Mouse (Mus musculus): ENCODE measurements around the gene Mpeg1. TPM values are rescaled to one million over a fixed set of nuclear protein-coding genes. Genes with fewer than 3 reads are reported as not detected.

The Mpeg1 gene
- polyA plus RNA-seq, 1 experiment from 2014 or later: 0.30 TPM

- no peak overlapping the region for H3K4me3 ChIP-seq
- ATAC-seq: no peak
- 77% methylated on average over 3 of the region's 3 CpGs for WGBS
- peaks cover 57% of the 10 kb centered on the region for H3K36me3 ChIP-seq (ENCODE audit: poor library complexity, severe bottlenecking)
- no peaks in the 10 kb centered on the region for H3K9me3 ChIP-seq (replicated peaks)
- H3K4me2 ChIP-seq: no peak overlapping the region
- H3K9ac ChIP-seq: no peak overlapping the region
- no peak overlapping the region for H3K27ac ChIP-seq
- H3K27me3 ChIP-seq: no peaks in the 10 kb centered on the region
- H3K4me1 ChIP-seq: peaks cover 6% of the 10 kb centered on the region
Measured at GRCm38 (mm10) chr19:12471866-12472265, 11.3 kb downstream of the Mpeg1 start.

- H3K27me3 ChIP-seq: no peaks in the 10 kb centered on the region
- WGBS: 88% methylated on average over 5 of the region's 5 CpGs
- no peak overlapping the region for H3K27ac ChIP-seq
- H3K9ac ChIP-seq: no peak overlapping the region
- peaks cover 6% of the 10 kb centered on the region for H3K4me1 ChIP-seq
- H3K36me3 ChIP-seq (ENCODE audit: poor library complexity, severe bottlenecking): peaks cover 58% of the 10 kb centered on the region
- no peak overlapping the region for H3K4me3 ChIP-seq
- H3K4me2 ChIP-seq: no peak overlapping the region
- ATAC-seq: no peak
- H3K9me3 ChIP-seq (replicated peaks): no peaks in the 10 kb centered on the region
Measured at GRCm38 (mm10) chr19:12472381-12472976, 11.9 kb downstream of the Mpeg1 start.

- peaks cover 59% of the 10 kb centered on the region for H3K36me3 ChIP-seq (ENCODE audit: poor library complexity, severe bottlenecking)
- H3K9ac ChIP-seq: no peak overlapping the region
- WGBS: 86% methylated on average over 4 of the region's 4 CpGs
- H3K4me1 ChIP-seq: peaks cover 6% of the 10 kb centered on the region
- no peak overlapping the region for H3K4me2 ChIP-seq
- no peak overlapping the region for H3K27ac ChIP-seq
- no peak for ATAC-seq
- H3K4me3 ChIP-seq: no peak overlapping the region
- H3K9me3 ChIP-seq (replicated peaks): no peaks in the 10 kb centered on the region
- H3K27me3 ChIP-seq: no peaks in the 10 kb centered on the region
Measured at GRCm38 (mm10) chr19:12473201-12473641, 12.6 kb downstream of the Mpeg1 start.

- ATAC-seq: no peak
- H3K27ac ChIP-seq: no peak overlapping the region
- H3K9me3 ChIP-seq (replicated peaks): no peaks in the 10 kb centered on the region
- no peak overlapping the region for H3K4me2 ChIP-seq
- WGBS: 92% methylated on average over 4 of the region's 4 CpGs
- H3K4me3 ChIP-seq: no peak overlapping the region
- H3K27me3 ChIP-seq: no peaks in the 10 kb centered on the region
- peaks cover 6% of the 10 kb centered on the region for H3K4me1 ChIP-seq
- H3K36me3 ChIP-seq (ENCODE audit: poor library complexity, severe bottlenecking): peaks cover 58% of the 10 kb centered on the region
- H3K9ac ChIP-seq: no peak overlapping the region
Measured at GRCm38 (mm10) chr19:12473951-12474350, 13.4 kb downstream of the Mpeg1 start.

- no peaks in the 10 kb centered on the region for H3K27me3 ChIP-seq
- peaks cover 6% of the 10 kb centered on the region for H3K4me1 ChIP-seq
- peaks cover 63% of the 10 kb centered on the region for H3K36me3 ChIP-seq (ENCODE audit: poor library complexity, severe bottlenecking)
- no peak overlapping the region for H3K4me3 ChIP-seq
- H3K27ac ChIP-seq: peak overlapping the region; percentile 48
- H3K9me3 ChIP-seq (replicated peaks): no peaks in the 10 kb centered on the region
- 62% methylated on average over 15 of the region's 15 CpGs for WGBS
- peak overlapping the region; percentile 10; the same call in 1 of the 2 replicates for H3K4me2 ChIP-seq
- H3K9ac ChIP-seq: no peak overlapping the region
- ATAC-seq: peak; percentile 97
Measured at GRCm38 (mm10) chr19:12475380-12476250, 15.0 kb downstream of the Mpeg1 start.

GRCm38 (mm10) chr19:12476721-12477270, 16.2 kb downstream of the Mpeg1 start:
- Histone ChIP-seq H3K4me2 (no peak overlapping the region), H3K9ac (no peak overlapping the region), H3K4me1 (peaks cover 6% of the 10 kb centered on the region), H3K27ac (no peak overlapping the region), H3K9me3 (replicated peaks) (no peaks in the 10 kb centered on the region), H3K27me3 (no peaks in the 10 kb centered on the region), H3K4me3 (no peak overlapping the region), H3K36me3 (ENCODE audit: poor library complexity, severe bottlenecking) (peaks cover 64% of the 10 kb centered on the region)
- ATAC-seq: no peak
- 81% methylated on average over 4 of the region's 5 CpGs for WGBS

- Histone ChIP-seq H3K27me3 (no peaks in the 10 kb centered on the region), H3K4me1 (peaks cover 6% of the 10 kb centered on the region), H3K36me3 (ENCODE audit: poor library complexity, severe bottlenecking) (peaks cover 66% of the 10 kb centered on the region), H3K4me3 (no peak overlapping the region), H3K27ac (no peak overlapping the region), H3K9me3 (replicated peaks) (no peaks in the 10 kb centered on the region), H3K4me2 (no peak overlapping the region), H3K9ac (no peak overlapping the region)
- WGBS: 92% methylated on average over 6 of the region's 6 CpGs
- no peak for ATAC-seq
Measured at GRCm38 (mm10) chr19:12478369-12478768, 17.8 kb downstream of the Mpeg1 start.

GRCm38 (mm10) chr19:12483782-12484181, 23.2 kb downstream of the Mpeg1 start:
- Histone ChIP-seq H3K4me1 (peaks cover 7% of the 10 kb centered on the region), H3K9me3 (replicated peaks) (no peaks in the 10 kb centered on the region), H3K27me3 (no peaks in the 10 kb centered on the region), H3K4me3 (no peak overlapping the region), H3K9ac (no peak overlapping the region), H3K36me3 (ENCODE audit: poor library complexity, severe bottlenecking) (peaks cover 78% of the 10 kb centered on the region), H3K27ac (no peak overlapping the region), H3K4me2 (no peak overlapping the region)
- 87% methylated on average over 4 of the region's 4 CpGs for WGBS
- no peak for ATAC-seq

- ATAC-seq: no peak
- Histone ChIP-seq H3K4me2 (no peak overlapping the region), H3K36me3 (ENCODE audit: poor library complexity, severe bottlenecking) (peaks cover 75% of the 10 kb centered on the region), H3K4me3 (no peak overlapping the region), H3K9ac (no peak overlapping the region), H3K4me1 (peaks cover 12% of the 10 kb centered on the region), H3K27me3 (no peaks in the 10 kb centered on the region), H3K27ac (no peak overlapping the region), H3K9me3 (replicated peaks) (no peaks in the 10 kb centered on the region)
- 64% methylated on average over 4 of the region's 4 CpGs for WGBS
Measured at GRCm38 (mm10) chr19:12484210-12484609, 23.6 kb downstream of the Mpeg1 start.

GRCm38 (mm10) chr19:12485223-12485622, 24.6 kb downstream of the Mpeg1 start:
- no peak overlapping the region for H3K9ac ChIP-seq
- H3K27ac ChIP-seq: no peak overlapping the region
- H3K36me3 ChIP-seq (ENCODE audit: poor library complexity, severe bottlenecking): peaks cover 68% of the 10 kb centered on the region
- no peak for ATAC-seq
- no peaks in the 10 kb centered on the region for H3K27me3 ChIP-seq
- no peaks in the 10 kb centered on the region for H3K9me3 ChIP-seq (replicated peaks)
- H3K4me1 ChIP-seq: peaks cover 22% of the 10 kb centered on the region
- 93% methylated on average over 13 of the region's 13 CpGs for WGBS
- H3K4me3 ChIP-seq: no peak overlapping the region
- no peak overlapping the region for H3K4me2 ChIP-seq

- H3K36me3 ChIP-seq (ENCODE audit: poor library complexity, severe bottlenecking): peaks cover 68% of the 10 kb centered on the region
- peaks cover 26% of the 10 kb centered on the region for H3K4me1 ChIP-seq
- no peak overlapping the region for H3K9ac ChIP-seq
- H3K9me3 ChIP-seq (replicated peaks): no peaks in the 10 kb centered on the region
- no peak overlapping the region for H3K4me2 ChIP-seq
- 78% methylated on average over 3 of the region's 3 CpGs for WGBS
- no peak overlapping the region for H3K27ac ChIP-seq
- ATAC-seq: no peak
- no peak overlapping the region for H3K4me3 ChIP-seq
- H3K27me3 ChIP-seq: no peaks in the 10 kb centered on the region
Measured at GRCm38 (mm10) chr19:12485631-12486030, 25.1 kb downstream of the Mpeg1 start.

GRCm38 (mm10) chr19:12486875-12487274, 26.3 kb downstream of the Mpeg1 start:
- no peak overlapping the region for H3K4me3 ChIP-seq
- H3K27me3 ChIP-seq: no peaks in the 10 kb centered on the region
- H3K4me2 ChIP-seq: no peak overlapping the region
- ATAC-seq: no peak
- no peak overlapping the region for H3K9ac ChIP-seq
- peaks cover 68% of the 10 kb centered on the region for H3K36me3 ChIP-seq (ENCODE audit: poor library complexity, severe bottlenecking)
- H3K27ac ChIP-seq: no peak overlapping the region
- H3K9me3 ChIP-seq (replicated peaks): no peaks in the 10 kb centered on the region
- peaks cover 38% of the 10 kb centered on the region for H3K4me1 ChIP-seq
- WGBS: 92% methylated on average over 6 of the region's 6 CpGs
